Mouse (Mus musculus) intestine, postnatal 0 days (tissue): ENCODE measurements around the gene Gm20518. TPM values are rescaled to one million over a fixed set of nuclear protein-coding genes. Genes with fewer than 3 reads are reported as not detected.

ENCODE experiments used
- ATAC-seq: fragments of 200-750 bp; cut with Nextera tagmentation; 2 replicates; pipeline ENCODE4 v1.8.0; 2017; ENCODE audit warnings: mild to moderate bottlenecking, moderate TSS enrichment, moderate library complexity
- H3K27ac ChIP-seq: fragments of 300-500 bp; sonication (generic); 2 replicates; pipeline ENCODE4 v1.5.1; 2014; ENCODE audit warnings: mild to moderate bottlenecking, low read depth, low read length, moderate library complexity
- H3K27me3 ChIP-seq: fragments of 300-500 bp; sonication (generic); replicated peaks from 2 replicates; pipeline ENCODE4 v1.6.1; 2014; ENCODE audit warnings: low read length, mixed read lengths; ENCODE audit not compliant: control insufficient read depth, insufficient read depth
- H3K36me3 ChIP-seq: fragments of 300-500 bp; sonication (generic); 2 replicates; pipeline ENCODE4 v1.6.1; 2014; ENCODE audit warnings: mild to moderate bottlenecking, moderate library complexity; ENCODE audit not compliant: control insufficient read depth, insufficient read depth
- H3K4me1 ChIP-seq: fragments of 300-500 bp; sonication (generic); replicated peaks from 2 replicates; pipeline ENCODE4 v1.6.1; 2014; ENCODE audit warnings: antibody characterized with exemption, low read length, mixed read lengths; ENCODE audit not compliant: control insufficient read depth, insufficient read depth
- H3K4me2 ChIP-seq: fragments of 300-500 bp; sonication (generic); replicated peaks from 2 replicates; pipeline ENCODE4 v1.6.1; 2014; ENCODE audit warnings: low read depth, mild to moderate bottlenecking, moderate library complexity
- H3K4me3 ChIP-seq: fragments of 300-500 bp; sonication (generic); 2 replicates; pipeline ENCODE4 v1.5.1; 2014; ENCODE audit warnings: low read depth, low read length
- H3K9ac ChIP-seq: fragments of 300-500 bp; sonication (generic); 2 replicates; pipeline ENCODE4 v1.6.1; 2014; ENCODE audit warnings: mild to moderate bottlenecking, low read depth, low read length
- H3K9me3 ChIP-seq: fragments of 300-500 bp; sonication (generic); 2 replicates; pipeline ENCODE4 v1.6.1; 2016; ENCODE audit warnings: mixed run types; ENCODE audit not compliant: control insufficient read depth
- CTCF ChIP-seq: sonication (generic); IDR thresholded peaks from 2 replicates; pipeline ENCODE4 v1.5.1; 2016; ENCODE audit warnings: low read depth, mild to moderate bottlenecking, control low read depth, antibody characterized with exemption, moderate library complexity
- WGBS: fragments of 180-500 bp; shearing (Covaris S2); extraction: QIAGEN DNeasy Blood & Tissue Kit; methylation state at CpG from one replicate; pipeline ENCODE4 v1.1.7; 2014; 5-methylcytosine and 5-hydroxymethylcytosine counted together
- polyA plus RNA-seq: library from polyadenylated mRNA; unstranded; fragments of >200 nt; fragmentation: Nextera tagmentation; extraction: Ambion mirVana; gene quantifications from 2 replicates; pipeline ENCODE4 v1.2.1, GENCODE M21; 2015

The Gm20518 gene
- polyA plus RNA-seq, 1 experiment from 2014 or later = not detected

GRCm38 (mm10) chr16:17798321-17799180, 92.9 kb downstream of the Gm20518 start:
- WGBS = 3% methylated on average over 40 of the region's 45 CpGs
- peak overlapping the region; percentile 56 for H3K4me3 ChIP-seq
- ATAC-seq = peak; percentile 40; the same call in 1 of the 2 replicates
- H3K9me3 ChIP-seq = no peaks in the 10 kb centered on the region
- no peak for TF ChIP-seq CTCF
- H3K9ac ChIP-seq = peak overlapping the region; percentile 69
- peaks cover 60% of the 10 kb centered on the region for H3K27me3 ChIP-seq
- H3K4me1 ChIP-seq = no peaks in the 10 kb centered on the region
- H3K27ac ChIP-seq = peak overlapping the region; percentile 77
- peaks cover under 1% of the 10 kb centered on the region; the same call in 1 of the 2 replicates for H3K36me3 ChIP-seq
- H3K4me2 ChIP-seq = peak overlapping the region; percentile 73

GRCm38 (mm10) chr16:17797812-17798311, 93.6 kb downstream of the Gm20518 start:
- H3K27me3 ChIP-seq = peaks cover 53% of the 10 kb centered on the region
- peak overlapping the region; percentile 69 for H3K9ac ChIP-seq
- no peak for TF ChIP-seq CTCF
- no peak for ATAC-seq
- peak overlapping the region; percentile 77 for H3K27ac ChIP-seq
- H3K4me3 ChIP-seq = peak overlapping the region; percentile 56
- no peaks in the 10 kb centered on the region for H3K4me1 ChIP-seq
- peak overlapping the region; percentile 73 for H3K4me2 ChIP-seq
- no peaks in the 10 kb centered on the region for H3K9me3 ChIP-seq
- 7% methylated on average over 29 of the region's 29 CpGs for WGBS
- H3K36me3 ChIP-seq = peaks cover 7% of the 10 kb centered on the region

- H3K4me2 ChIP-seq = peak within 1 kb of the TSS; percentile 73
- H3K27me3 ChIP-seq = peaks cover 46% of the 10 kb centered on the region
- peak; percentile 41 for ATAC-seq
- TF ChIP-seq CTCF = no peak
- no peaks in the 10 kb centered on the region for H3K4me1 ChIP-seq
- peak within 1 kb of the TSS; percentile 77 for H3K27ac ChIP-seq
- H3K36me3 ChIP-seq = peaks cover 12% of the 10 kb centered on the region
- H3K4me3 ChIP-seq = peak within 1 kb of the TSS; percentile 56
- WGBS = 3% methylated on average over 73 of the region's 81 CpGs
- H3K9ac ChIP-seq = peak within 1 kb of the TSS; percentile 69
- no peaks in the 10 kb centered on the region for H3K9me3 ChIP-seq
Observed at GRCm38 (mm10) chr16:17796971-17797811, 94.3 kb downstream of the Gm20518 start, which contains the start of gene Scarf2. Gene Scarf2, plus strand, starts transcription at chr16:17797282.

GRCm38 (mm10) chr16:17796519-17796918, 95.0 kb downstream of the Gm20518 start:
- Histone ChIP-seq H3K9ac (peak overlapping the region; percentile 69; the same call in 1 of the 2 replicates), H3K4me3 (peak overlapping the region; percentile 56), H3K4me2 (peak overlapping the region; percentile 73), H3K36me3 (peaks cover 15% of the 10 kb centered on the region), H3K9me3 (no peaks in the 10 kb centered on the region), H3K27me3 (peaks cover 40% of the 10 kb centered on the region), H3K4me1 (no peaks in the 10 kb centered on the region), H3K27ac (peak overlapping the region; percentile 8; the same call in 1 of the 2 replicates)
- TF ChIP-seq CTCF = no peak
- ATAC-seq = no peak

- no peak for ATAC-seq
- no peak overlapping the region for H3K27ac ChIP-seq
Observed at GRCm38 (mm10) chr16:17795643-17796042, 95.8 kb downstream of the Gm20518 start.

GRCm38 (mm10) chr16:17794047-17794446, 97.4 kb downstream of the Gm20518 start:
- no peak for TF ChIP-seq CTCF
- Histone ChIP-seq H3K4me2 (no peak overlapping the region), H3K27ac (no peak overlapping the region), H3K9me3 (no peaks in the 10 kb centered on the region), H3K4me3 (no peak overlapping the region), H3K4me1 (no peaks in the 10 kb centered on the region), H3K9ac (no peak overlapping the region), H3K36me3 (peaks cover 36% of the 10 kb centered on the region), H3K27me3 (peaks cover 25% of the 10 kb centered on the region)
- WGBS = 91% methylated on average over 4 of the region's 4 CpGs
- ATAC-seq = no peak

More at GRCm38 (mm10) chr16:17795643-17796042, 95.8 kb downstream of the Gm20518 start:
- Histone ChIP-seq H3K9ac (no peak overlapping the region), H3K9me3 (no peaks in the 10 kb centered on the region), H3K4me2 (no peak overlapping the region), H3K27me3 (peaks cover 34% of the 10 kb centered on the region), H3K4me3 (no peak overlapping the region), H3K4me1 (no peaks in the 10 kb centered on the region), H3K36me3 (peaks cover 21% of the 10 kb centered on the region)
- TF ChIP-seq CTCF = peak; percentile 57
- WGBS = 78% methylated on average over 5 of the region's 5 CpGs
